Mouse (Mus musculus): ENCODE results near the gene Osbpl5. TPM values are rescaled to one million over a fixed set of nuclear protein-coding genes. Genes with fewer than 3 reads are reported as not detected.

Osbpl5 gene
- polyA plus RNA-seq (2021; fragmentation: Nextera tagmentation), result 4.5 and 6.3 TPM in 2 replicates
- long read RNA-seq, experiment 1, partial matches to known transcripts, result 2 of 5 reads
- long read RNA-seq, experiment 1, other reads (novel, unspliced or antisense), result 0 of 5 reads
- long read RNA-seq, experiment 2, transcript Osbpl5-202 (22 exons, 3,775 nt), result major isoform, 25 of 45 reads
- long read RNA-seq, experiment 2, partial matches to known transcripts, result 9 of 45 reads
- long read RNA-seq, experiment 2, other reads (novel, unspliced or antisense), result 10 of 45 reads

GRCm38 (mm10) chr7:143756125-143757026, at the start of gene Osbpl5:
Osbpl5 (minus strand) TSS chr7:143756985.

GRCm38 (mm10) chr7:143783996-143784829, 27.4 kb upstream of the Osbpl5 start, which contains the start of gene Mrgpre:
Mrgpre (minus strand) TSS chr7:143784500.

GRCm38 (mm10) chr7:143766893-143767292, 10.1 kb upstream of the Osbpl5 start, which contains the start of gene Mrgprg:
Mrgprg (minus strand) TSS chr7:143766993.

GRCm38 (mm10) chr7:143685359-143686067, 71.3 kb downstream of the Osbpl5 start, which contains the start of gene Tnfrsf23:
Tnfrsf23 (minus strand) TSS chr7:143685872.

GRCm38 (mm10) chr7:143649034-143649768, 107.6 kb downstream of the Osbpl5 start, which contains the start of gene Tnfrsf22:
Tnfrsf22 (minus strand) TSS chr7:143649661.

Small RNAs within 50 kb of the gene (microRNA-seq; reads per million reads assigned to microRNA genes)
- not detected for gene Gm22064

Other genes starting within 250 kb of the Osbpl5 start
- gene Nap1l4, start 207.9 kb downstream of the Osbpl5 start, polyA plus RNA-seq (2021; fragmentation: Nextera tagmentation), result 80.5 and 93.6 TPM in 2 replicates
- 22.1 and 24.7 TPM in 2 replicates for gene Cars, start 156.9 kb downstream of the Osbpl5 start, polyA plus RNA-seq (2021; fragmentation: Nextera tagmentation)
- 0.09 TPM in 1 of 2 replicates, not detected in the other for gene Tnfrsf26, start 128.3 kb downstream of the Osbpl5 start, polyA plus RNA-seq (2021; fragmentation: Nextera tagmentation)
- 0.80 and 2.5 TPM in 2 replicates for gene Tnfrsf22, start 107.3 kb downstream of the Osbpl5 start, polyA plus RNA-seq (2021; fragmentation: Nextera tagmentation)
- gene Tnfrsf23, start 71.1 kb downstream of the Osbpl5 start, polyA plus RNA-seq (2021; fragmentation: Nextera tagmentation), result 0.06 and 0.19 TPM in 2 replicates
- gene Mrgprg, start 10.0 kb upstream of the Osbpl5 start, polyA plus RNA-seq (2021; fragmentation: Nextera tagmentation), result not detected in 2 replicates
- gene Mrgpre, start 27.5 kb upstream of the Osbpl5 start, polyA plus RNA-seq (2021; fragmentation: Nextera tagmentation), result 5.0 and 6.1 TPM in 2 replicates
- gene Nadsyn1, start 65.9 kb upstream of the Osbpl5 start, polyA plus RNA-seq (2021; fragmentation: Nextera tagmentation), result 1.2 and 1.7 TPM in 2 replicates
- 14.5 and 15.6 TPM in 2 replicates for gene Dhcr7, start 66.2 kb upstream of the Osbpl5 start, polyA plus RNA-seq (2021; fragmentation: Nextera tagmentation)
- gene Gm498, start 109.9 kb upstream of the Osbpl5 start, polyA plus RNA-seq (2021; fragmentation: Nextera tagmentation), result not detected in 2 replicates
- gene Shank2, start 244.9 kb upstream of the Osbpl5 start, polyA plus RNA-seq (2021; fragmentation: Nextera tagmentation), result 9.9 and 10.2 TPM in 2 replicates